Mouse (Mus musculus) lung, embryonic 16.5 days (tissue): ENCODE measurements around the gene Tal1. TPM values are rescaled to one million over a fixed set of nuclear protein-coding genes. Genes with fewer than 3 reads are reported as not detected.
A peak's percentile ranks its signal among the peaks of the same experiment; 100 is the strongest.

Experiments
- ATAC-seq: fragments of 200-750 bp; cut with Nextera tagmentation; 2 replicates; pipeline ENCODE4 v1.8.0; 2017; ENCODE audit warnings: low read depth, mild to moderate bottlenecking, moderate library complexity
- H3K27ac ChIP-seq: fragments of 300-500 bp; sonication (generic); 2 replicates; pipeline ENCODE4 v1.5.1; 2014; ENCODE audit warnings: mild to moderate bottlenecking, control low read depth, low read length
- H3K27me3 ChIP-seq: fragments of 300-500 bp; sonication (generic); 2 replicates; pipeline ENCODE4 v1.6.1; 2014; ENCODE audit warnings: low read depth, low read length, mixed read lengths; ENCODE audit not compliant: control insufficient read depth, insufficient read depth
- H3K36me3 ChIP-seq: fragments of 300-500 bp; sonication (generic); 2 replicates; pipeline ENCODE4 v1.6.1; 2014; ENCODE audit warnings: low read length; ENCODE audit not compliant: control insufficient read depth, insufficient read depth
- H3K4me1 ChIP-seq: fragments of 300-500 bp; sonication (generic); replicated peaks from 2 replicates; pipeline ENCODE4 v1.6.1; 2014; ENCODE audit warnings: low read length, mixed read lengths; ENCODE audit not compliant: control insufficient read depth, insufficient read depth
- H3K4me2 ChIP-seq: fragments of 300-500 bp; sonication (generic); 2 replicates; pipeline ENCODE4 v1.6.1; 2014; ENCODE audit warnings: low read depth, low read length, control low read depth
- H3K4me3 ChIP-seq: fragments of 300-500 bp; sonication (generic); 2 replicates; pipeline ENCODE4 v1.5.1; 2014; ENCODE audit warnings: mild to moderate bottlenecking, low read length, control low read depth
- H3K9ac ChIP-seq: fragments of 300-500 bp; sonication (generic); 2 replicates; pipeline ENCODE4 v1.6.1; 2014; ENCODE audit warnings: low read length, control low read depth
- H3K9me3 ChIP-seq: fragments of 300-500 bp; sonication (generic); 2 replicates; pipeline ENCODE4 v1.6.1; 2016; ENCODE audit warnings: low read length; ENCODE audit not compliant: control insufficient read depth
- WGBS: fragments of 180-500 bp; shearing (Covaris S2); extraction: QIAGEN DNeasy Blood & Tissue Kit; methylation state at CpG from one replicate; pipeline ENCODE4 v1.1.7; 2014; 5-methylcytosine and 5-hydroxymethylcytosine counted together
- polyA plus RNA-seq: library from polyadenylated mRNA; unstranded; fragments of >200 nt; fragmentation: Nextera tagmentation; extraction: Ambion mirVana; gene quantifications from 2 replicates; pipeline ENCODE4 v1.2.1, GENCODE M21; 2015

Gene Tal1
- polyA plus RNA-seq, 1 experiment from 2014 or later: 1.7 TPM

GRCm38 (mm10) chr4:115079821-115080349 is 23.7 kb downstream of the Tal1 start:
- Histone ChIP-seq H3K9me3 (no peaks in the 10 kb centered on the region), H3K4me3 (no peak overlapping the region), H3K36me3 (no peaks in the 10 kb centered on the region), H3K4me1 (peaks cover 9% of the 10 kb centered on the region), H3K9ac (0 out of 2 replicates have a peak overlapping the region, but pooled peaks have one; percentile 9), H3K27ac (no peak overlapping the region), H3K4me2 (no peak overlapping the region), H3K27me3 (no peaks in the 10 kb centered on the region)
- WGBS: 28% methylated on average over 5 of the region's 5 CpGs
- no peak for ATAC-seq

- 83% methylated on average over 3 of the region's 3 CpGs for WGBS
- no peak overlapping the region for H3K27ac ChIP-seq
- no peak overlapping the region for H3K4me3 ChIP-seq
- no peak overlapping the region for H3K4me2 ChIP-seq
- no peak overlapping the region for H3K9ac ChIP-seq
- H3K9me3 ChIP-seq: no peaks in the 10 kb centered on the region
- H3K36me3 ChIP-seq: no peaks in the 10 kb centered on the region
- no peaks in the 10 kb centered on the region for H3K27me3 ChIP-seq
- no peak for ATAC-seq
- peaks cover 26% of the 10 kb centered on the region for H3K4me1 ChIP-seq
These were observed 26.8 kb downstream of the Tal1 start for GRCm38 (mm10) chr4:115083031-115083430.

GRCm38 (mm10) chr4:115085522-115086095 is 29.4 kb downstream of the Tal1 start:
- ATAC-seq: no peak
- H3K4me3 ChIP-seq: no peak overlapping the region
- H3K9ac ChIP-seq: no peak overlapping the region
- WGBS: 18% methylated on average over 6 of the region's 6 CpGs
- no peaks in the 10 kb centered on the region for H3K36me3 ChIP-seq
- peaks cover 22% of the 10 kb centered on the region for H3K4me1 ChIP-seq
- no peaks in the 10 kb centered on the region for H3K9me3 ChIP-seq
- peak overlapping the region; percentile 18; the same call in 1 of the 2 replicates for H3K27ac ChIP-seq
- H3K4me2 ChIP-seq: no peak overlapping the region
- H3K27me3 ChIP-seq: no peaks in the 10 kb centered on the region

DNA sequence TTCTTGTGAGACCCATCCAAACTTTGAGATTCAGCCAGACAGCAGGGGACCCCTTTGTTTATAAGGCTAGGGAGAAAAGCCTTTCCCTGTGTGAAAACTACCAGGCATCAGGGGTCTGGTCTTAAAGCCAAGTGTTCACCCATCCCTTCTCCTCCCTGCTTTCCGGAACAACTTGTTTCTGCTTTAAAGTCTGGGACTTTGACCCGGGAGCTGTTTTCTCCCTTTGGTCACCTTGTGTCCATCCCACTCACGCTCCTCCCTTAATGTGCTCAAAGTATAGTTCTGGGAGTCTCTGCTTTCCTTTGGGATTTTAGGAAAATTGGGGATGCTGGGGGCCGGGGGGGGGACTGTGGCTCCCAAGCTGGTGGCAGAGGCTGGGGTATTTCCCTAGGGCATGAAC is 30.0 kb downstream of the Tal1 start:
- H3K4me2 ChIP-seq: no peak overlapping the region
- H3K9me3 ChIP-seq: no peaks in the 10 kb centered on the region
- no peaks in the 10 kb centered on the region for H3K36me3 ChIP-seq
- no peak overlapping the region for H3K4me3 ChIP-seq
- peaks cover 24% of the 10 kb centered on the region for H3K4me1 ChIP-seq
- no peaks in the 10 kb centered on the region for H3K27me3 ChIP-seq
- H3K9ac ChIP-seq: no peak overlapping the region
- peak overlapping the region; percentile 67 for H3K27ac ChIP-seq
- ATAC-seq: no peak
- 55% methylated on average over 4 of the region's 4 CpGs for WGBS

DNA sequence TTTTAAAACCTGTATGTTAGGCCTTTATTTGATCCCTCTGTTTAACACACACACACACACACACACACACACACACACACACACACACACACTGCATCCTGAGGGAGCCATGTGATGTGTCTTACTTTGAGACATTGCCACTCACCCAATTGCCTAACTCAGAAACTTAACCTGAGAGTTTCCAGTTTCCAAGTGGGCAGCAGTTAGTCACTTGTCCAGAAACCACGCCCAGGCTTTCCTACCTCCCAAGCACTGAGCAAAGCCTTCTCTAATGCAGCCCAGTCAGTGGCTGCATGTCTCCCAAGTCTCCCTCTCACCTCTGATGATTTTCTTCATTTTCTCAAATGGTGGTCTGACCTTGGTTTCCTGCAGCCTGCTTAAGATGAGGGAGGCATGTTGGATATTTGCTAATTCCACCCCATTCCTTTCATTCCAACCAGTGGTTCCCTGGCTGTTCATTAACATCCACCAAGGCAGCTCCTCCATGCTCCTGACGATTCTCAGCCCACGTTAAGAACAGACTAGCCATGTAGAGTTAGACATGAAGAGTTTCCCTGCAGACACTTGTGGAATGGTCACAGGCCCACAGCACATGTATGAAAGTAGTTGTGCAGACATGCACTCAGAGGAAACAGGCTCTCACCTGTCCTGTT is 30.7 kb downstream of the Tal1 start:
- no peak overlapping the region for H3K4me3 ChIP-seq
- H3K9me3 ChIP-seq: no peaks in the 10 kb centered on the region
- no peaks in the 10 kb centered on the region for H3K27me3 ChIP-seq
- no peak overlapping the region for H3K4me2 ChIP-seq
- no peak overlapping the region for H3K9ac ChIP-seq
- peaks cover 24% of the 10 kb centered on the region for H3K4me1 ChIP-seq
- no peaks in the 10 kb centered on the region for H3K36me3 ChIP-seq
- peak overlapping the region; percentile 67 for H3K27ac ChIP-seq
- ATAC-seq: peak; percentile 26; the same call in 1 of the 2 replicates
- 36% methylated on average over 3 of the region's 3 CpGs for WGBS

DNA sequence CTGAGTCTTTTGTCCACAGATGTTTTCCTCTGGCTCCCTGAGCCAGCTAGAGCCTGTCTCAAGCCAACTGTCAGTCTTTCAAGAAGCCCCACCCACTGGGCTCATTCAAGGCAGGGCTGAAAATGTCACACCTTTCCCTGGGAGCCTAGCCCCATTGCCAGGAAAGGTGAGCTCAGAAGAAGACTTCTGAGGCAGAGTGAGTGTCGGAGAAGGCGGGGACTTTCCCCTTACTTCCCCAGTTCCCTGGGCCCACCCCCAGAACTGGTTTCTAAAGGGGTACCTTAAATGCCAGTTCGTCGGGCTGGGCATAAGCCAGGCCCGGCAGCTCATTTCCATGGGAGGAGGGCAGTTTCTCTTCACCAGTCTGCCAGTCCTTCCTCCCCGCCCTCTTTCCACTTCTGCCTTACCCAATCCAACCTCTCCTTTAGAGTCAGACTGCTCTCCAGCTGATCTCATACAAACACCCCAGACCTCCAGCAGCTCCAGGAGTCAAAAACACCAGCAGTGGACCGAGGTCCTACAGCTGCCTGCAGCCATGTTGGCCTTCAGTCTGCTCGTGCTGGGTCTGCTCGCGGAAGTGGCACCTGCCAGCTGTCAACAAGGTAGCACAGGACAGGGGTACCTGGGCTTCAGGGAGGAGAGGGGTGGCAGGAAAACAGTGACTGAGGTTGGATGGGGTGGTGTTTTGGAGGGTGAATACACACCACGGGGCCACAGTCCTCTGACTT is 32.5 kb downstream of the Tal1 start, which contains the start of gene Pdzk1ip1:
Gene Pdzk1ip1 (plus strand): TSS at position 98 of the 728 bp plus-strand sequence.
- Histone ChIP-seq H3K4me3 (peak within 1 kb of the TSS; percentile 42), H3K4me1 (peaks cover 24% of the 10 kb centered on the region), H3K9ac (peak within 1 kb of the TSS; percentile 60), H3K27ac (peak within 1 kb of the TSS; percentile 82), H3K27me3 (no peaks in the 10 kb centered on the region), H3K4me2 (peak within 1 kb of the TSS; percentile 51), H3K36me3 (no peaks in the 10 kb centered on the region), H3K9me3 (no peaks in the 10 kb centered on the region)
- 11% methylated on average over 11 of the region's 11 CpGs for WGBS
- peak; percentile 71 for ATAC-seq

DNA sequence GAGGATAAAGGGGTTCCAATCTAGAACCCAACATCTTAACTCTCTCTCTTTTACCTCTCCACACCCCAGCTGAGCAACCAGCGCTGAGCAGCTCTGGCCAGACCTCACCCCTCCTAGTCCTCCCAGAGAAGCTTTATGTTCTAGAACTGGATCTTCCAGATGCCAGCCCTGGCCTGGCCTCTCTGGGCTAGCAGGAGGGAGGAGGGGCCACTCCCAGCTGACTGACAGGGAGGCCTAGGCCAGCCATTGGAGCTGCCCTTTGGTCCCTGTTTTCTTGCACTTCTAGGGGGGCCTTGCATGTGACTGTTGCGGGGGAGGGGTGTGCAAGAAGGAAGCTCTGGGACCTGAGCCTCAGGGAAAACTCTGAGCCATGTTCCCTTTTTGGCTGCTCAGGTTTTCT is 34.4 kb downstream of the Tal1 start:
- ATAC-seq: 0 out of 2 replicates have a peak, but pooled peaks have one; percentile 10
- Histone ChIP-seq H3K9ac (no peak overlapping the region), H3K27ac (no peak overlapping the region)

GRCm38 (mm10) chr4:115091806-115092205 is 35.6 kb downstream of the Tal1 start:
- Histone ChIP-seq H3K4me3 (no peak overlapping the region), H3K4me1 (peaks cover 17% of the 10 kb centered on the region), H3K27me3 (no peaks in the 10 kb centered on the region; the same call in 1 of the 2 replicates), H3K9ac (no peak overlapping the region), H3K9me3 (no peaks in the 10 kb centered on the region), H3K27ac (no peak overlapping the region), H3K36me3 (no peaks in the 10 kb centered on the region), H3K4me2 (no peak overlapping the region)
- 72% methylated on average over 3 of the region's 3 CpGs for WGBS
- ATAC-seq: no peak

More for the DNA sequence above, 34.4 kb downstream of the Tal1 start:
- no peak overlapping the region for H3K4me2 ChIP-seq
- H3K27me3 ChIP-seq: no peaks in the 10 kb centered on the region; the same call in 1 of the 2 replicates
- no peaks in the 10 kb centered on the region for H3K9me3 ChIP-seq
- no peak overlapping the region for H3K4me3 ChIP-seq
- peaks cover 17% of the 10 kb centered on the region for H3K4me1 ChIP-seq
- no peaks in the 10 kb centered on the region for H3K36me3 ChIP-seq
- WGBS: 54% methylated on average over 2 of the region's 2 CpGs

DNA sequence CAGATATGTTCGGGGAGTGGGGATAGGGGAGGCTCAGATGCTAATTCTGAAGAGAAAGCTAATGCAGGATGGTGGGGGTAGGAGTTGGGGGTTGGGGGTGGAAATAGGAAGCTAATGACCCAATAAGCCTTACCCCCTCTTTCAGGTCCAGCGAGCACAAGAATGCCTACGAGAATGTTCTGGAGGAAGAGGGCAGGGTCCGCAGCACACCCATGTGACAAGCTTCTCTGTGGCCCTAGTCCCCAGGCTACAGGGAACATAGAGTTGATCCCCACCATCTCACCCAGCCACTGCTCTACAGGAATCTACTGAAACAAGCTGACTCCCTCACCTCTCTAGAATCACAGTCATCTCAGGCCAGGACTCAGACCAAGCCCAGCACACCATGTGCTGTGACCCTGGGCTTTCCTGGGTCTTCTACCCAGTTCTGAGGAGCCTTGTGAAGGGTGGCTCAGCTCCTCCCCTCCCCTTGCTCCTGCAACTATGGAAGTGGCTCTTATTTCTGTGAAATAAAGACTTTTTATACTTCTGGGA is 37.2 kb downstream of the Tal1 start:
- ATAC-seq: no peak

More for the DNA sequence above, 37.2 kb downstream of the Tal1 start:
- H3K9ac ChIP-seq: no peak overlapping the region
- no peak overlapping the region for H3K4me2 ChIP-seq
- peaks cover 11% of the 10 kb centered on the region for H3K4me1 ChIP-seq
- H3K27me3 ChIP-seq: no peaks in the 10 kb centered on the region; the same call in 1 of the 2 replicates
- no peaks in the 10 kb centered on the region for H3K9me3 ChIP-seq
- H3K27ac ChIP-seq: no peak overlapping the region
- no peak overlapping the region for H3K4me3 ChIP-seq
- no peaks in the 10 kb centered on the region for H3K36me3 ChIP-seq
- 87% methylated on average over 4 of the region's 4 CpGs for WGBS
